Mouse (Mus musculus) liver, embryonic 12.5 days (tissue): Measurements from ENCODE around the gene Sos1. TPM values are rescaled to one million over a fixed set of nuclear protein-coding genes. Genes with fewer than 3 reads are reported as not detected.
"Not testable (repeated sequence)": the region's sequence is repeated elsewhere in the genome, so short reads cannot be mapped to it uniquely, and the experiment has no call there.

Source experiments
- ATAC-seq: fragments of 200-750 bp; cut with Nextera tagmentation; 2 replicates; pipeline ENCODE4 v1.8.0; 2017; ENCODE audit warnings: moderate number of reproducible peaks, mild to moderate bottlenecking, moderate library complexity
- H3K27ac ChIP-seq: fragments of 300-500 bp; sonication (generic); 2 replicates; pipeline ENCODE4 v1.5.1; 2016; ENCODE audit warnings: mild to moderate bottlenecking
- H3K27me3 ChIP-seq: fragments of 300-500 bp; sonication (generic); replicated peaks from 2 replicates; pipeline ENCODE4 v1.6.1; 2016; ENCODE audit warnings: mild to moderate bottlenecking, moderate library complexity
- H3K36me3 ChIP-seq: fragments of 300-500 bp; sonication (generic); 2 replicates; pipeline ENCODE4 v1.6.1; 2016; ENCODE audit warnings: mild to moderate bottlenecking, moderate library complexity
- H3K4me1 ChIP-seq: fragments of 300-500 bp; sonication (generic); 2 replicates; pipeline ENCODE4 v1.6.1; 2016
- H3K4me2 ChIP-seq: fragments of 300-500 bp; sonication (generic); 2 replicates; pipeline ENCODE4 v1.6.1; 2016; ENCODE audit warnings: mild to moderate bottlenecking, moderate library complexity
- H3K4me3 ChIP-seq: fragments of 300-500 bp; sonication (generic); 2 replicates; pipeline ENCODE4 v1.5.1; 2016; ENCODE audit warnings: mild to moderate bottlenecking, moderate library complexity
- H3K9ac ChIP-seq: fragments of 300-500 bp; sonication (generic); 2 replicates; pipeline ENCODE4 v1.6.1; 2016; ENCODE audit warnings: mild to moderate bottlenecking, moderate library complexity
- H3K9me3 ChIP-seq: fragments of 300-500 bp; sonication (generic); replicated peaks from 2 replicates; pipeline ENCODE4 v1.6.1; 2016; ENCODE audit warnings: mild to moderate bottlenecking, moderate library complexity
- WGBS: fragments of 180-500 bp; shearing (Covaris S2); methylation state at CpG from one replicate; pipeline ENCODE4 v1.1.7; 2016; ENCODE audit not compliant: insufficient replicate concordance; 5-methylcytosine and 5-hydroxymethylcytosine counted together
- polyA plus RNA-seq: library from polyadenylated mRNA; unstranded; fragments of >200 nt; fragmentation: Nextera tagmentation; extraction: Ambion mirVana; gene quantifications from 2 replicates; pipeline ENCODE4 v1.2.1, GENCODE M21; 2016

Sos1 gene
- polyA plus RNA-seq, 1 experiment from 2014 or later = 2.6 TPM

DNA sequence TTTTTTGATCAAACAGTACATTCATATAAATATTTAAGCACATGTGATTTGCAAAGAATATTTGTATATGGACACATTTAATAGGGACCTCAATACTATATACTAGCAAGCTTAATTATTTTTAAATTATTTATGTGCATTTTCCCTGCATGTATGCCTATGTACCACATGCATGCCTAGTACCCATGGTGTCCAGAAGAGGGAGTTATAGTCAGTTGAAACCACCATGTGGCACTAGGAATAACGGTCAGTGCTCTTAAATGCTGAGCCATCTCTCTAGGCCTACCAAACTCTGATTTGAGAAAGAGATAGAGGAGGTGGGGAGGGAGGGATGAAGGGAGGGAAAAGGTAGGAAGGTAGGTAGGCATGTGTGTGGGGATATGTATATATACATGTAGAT, 69.1 kb downstream of the Sos1 start:
- WGBS = 65% methylated on average over 1 of the region's 1 CpGs
- Histone ChIP-seq H3K9ac (no peak overlapping the region), H3K27ac (no peak overlapping the region), H3K4me3 (no peak overlapping the region), H3K4me1 (no peaks in the 10 kb centered on the region), H3K9me3 (no peaks in the 10 kb centered on the region), H3K36me3 (peaks cover 75% of the 10 kb centered on the region), H3K4me2 (no peak overlapping the region), H3K27me3 (no peaks in the 10 kb centered on the region)
- ATAC-seq = no peak

DNA sequence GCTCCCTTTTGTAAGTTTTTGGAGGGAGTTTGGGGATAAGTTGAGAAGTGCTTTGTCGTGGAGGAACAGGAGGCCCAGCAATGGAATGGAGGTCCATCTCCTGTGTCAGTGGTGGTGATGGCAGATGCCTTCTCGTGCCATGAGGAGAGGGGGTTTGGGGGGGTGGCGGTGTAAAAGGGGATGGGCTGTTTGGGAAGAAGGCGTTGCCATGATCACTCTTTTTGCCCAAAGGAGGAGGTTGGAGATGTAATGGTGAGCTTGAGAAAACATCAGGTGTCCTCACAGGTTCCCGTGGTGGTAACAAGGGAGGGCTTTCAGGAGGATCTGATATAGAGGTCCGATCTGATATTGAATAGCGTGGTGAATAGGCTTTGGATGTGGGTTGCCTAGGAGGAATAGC, 82.0 kb downstream of the Sos1 start:
- Histone ChIP-seq H3K9me3 (no peaks in the 10 kb centered on the region), H3K4me2 (no peak overlapping the region), H3K9ac (no peak overlapping the region), H3K27ac (no peak overlapping the region), H3K4me3 (no peak overlapping the region), H3K36me3 (peaks cover 46% of the 10 kb centered on the region), H3K4me1 (no peaks in the 10 kb centered on the region), H3K27me3 (no peaks in the 10 kb centered on the region)
- WGBS = 89% methylated on average over 7 of the region's 7 CpGs
- no peak for ATAC-seq

DNA sequence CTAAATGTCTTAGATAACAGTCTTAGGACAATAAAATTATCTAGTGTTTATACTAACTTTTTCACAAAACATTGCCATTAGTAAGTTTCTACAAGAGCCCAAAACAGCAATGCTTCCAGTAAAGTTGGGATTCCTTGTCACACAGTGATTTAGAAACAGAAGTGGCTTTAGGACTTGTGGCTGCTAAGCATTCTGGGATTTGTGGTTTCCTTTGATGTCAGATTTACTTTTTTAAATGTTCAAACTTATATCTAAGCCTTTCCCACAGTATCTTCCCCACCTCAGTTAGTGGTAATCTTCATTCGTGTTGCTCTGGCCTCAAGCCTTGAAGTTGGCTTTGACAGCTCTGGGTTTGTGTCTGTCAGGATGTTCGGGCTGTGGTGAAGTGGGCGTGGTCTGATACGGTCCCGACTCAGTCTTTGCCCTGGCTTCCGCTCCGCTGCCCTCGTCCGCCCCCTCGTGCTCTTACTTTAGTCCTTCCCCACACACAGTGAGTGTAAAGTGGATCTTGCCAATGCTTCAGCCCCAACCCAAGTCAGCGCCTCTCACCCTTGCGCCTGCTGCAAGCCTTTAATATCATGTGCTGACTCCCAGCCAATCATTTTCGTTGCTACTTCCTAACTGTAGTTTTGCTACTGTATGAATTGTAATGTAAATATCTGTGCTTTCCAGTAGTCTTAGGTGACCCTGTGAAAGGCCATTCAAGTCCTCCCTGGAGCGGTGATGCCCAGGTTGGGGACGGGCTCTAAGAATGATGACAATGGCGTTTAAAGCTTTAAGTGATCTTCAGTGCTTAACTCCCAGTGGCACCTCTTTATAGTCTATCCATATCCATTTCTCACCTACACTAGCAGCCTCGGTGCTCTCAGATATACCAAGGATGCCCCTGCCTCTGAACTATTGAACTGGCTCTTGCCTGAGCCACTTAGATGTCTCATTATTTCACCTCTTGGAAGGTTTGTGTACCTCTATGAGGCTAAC, 88.5 kb downstream of the Sos1 start:
- Histone ChIP-seq H3K4me3 (peak overlapping the region; percentile 44), H3K36me3 (no peaks in the 10 kb centered on the region), H3K27me3 (peaks cover 8% of the 10 kb centered on the region; the same call in 1 of the 2 replicates), H3K9ac (no peak overlapping the region), H3K4me2 (peak overlapping the region; percentile 69), H3K27ac (no peak overlapping the region), H3K4me1 (no peaks in the 10 kb centered on the region), H3K9me3 (no peaks in the 10 kb centered on the region)
- ATAC-seq = peak; percentile 73
- WGBS = 14% methylated on average over 17 of the region's 17 CpGs

DNA sequence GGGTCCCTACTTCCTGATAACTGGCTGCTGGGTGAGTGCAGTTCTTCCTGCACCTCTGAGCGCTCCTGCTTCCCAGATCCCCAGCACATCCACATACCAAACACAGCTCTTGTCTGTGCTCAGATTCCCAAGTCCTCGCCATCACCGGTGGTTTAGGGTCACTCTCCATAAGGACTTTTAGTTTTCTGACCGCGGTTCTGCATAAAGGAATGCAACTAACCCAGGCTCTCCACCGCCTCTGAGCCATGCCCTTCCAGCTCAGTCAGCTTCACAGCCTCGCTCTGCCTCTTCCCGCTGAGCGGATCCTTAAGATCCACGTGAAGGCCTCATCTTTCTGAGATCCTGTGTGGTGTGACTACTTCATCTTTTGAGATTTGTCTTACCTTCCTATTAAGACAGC, 90.2 kb downstream of the Sos1 start:
- ATAC-seq = no peak
- no peaks in the 10 kb centered on the region for H3K9me3 ChIP-seq
- 56% methylated on average over 10 of the region's 10 CpGs for WGBS

DNA sequence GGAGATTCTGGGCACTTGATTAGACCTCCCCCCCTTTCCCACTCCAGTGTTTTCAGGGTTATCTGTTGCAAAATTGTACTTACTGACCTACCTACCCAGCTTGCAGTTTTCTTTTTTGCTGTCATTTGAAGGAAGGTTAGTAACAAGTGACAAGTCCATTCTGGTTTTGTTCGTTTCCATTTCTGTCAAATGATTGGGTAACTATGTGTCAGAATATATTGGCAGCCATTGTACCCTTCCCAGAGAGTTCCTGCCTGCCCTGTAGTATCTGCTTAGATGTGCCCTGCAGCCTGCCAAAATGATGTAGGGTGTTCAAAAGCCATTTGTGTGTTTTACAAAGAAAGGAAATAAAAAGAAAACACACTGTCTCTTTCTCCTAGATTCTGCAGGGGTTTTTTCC, 94.6 kb downstream of the Sos1 start:
- H3K9me3 ChIP-seq = no peaks in the 10 kb centered on the region
- WGBS = 40% methylated on average over 1 of the region's 1 CpGs
- ATAC-seq = no peak
- H3K4me1 ChIP-seq = no peaks in the 10 kb centered on the region
- no peak overlapping the region for H3K27ac ChIP-seq
- H3K9ac ChIP-seq = no peak overlapping the region
- H3K4me3 ChIP-seq = no peak overlapping the region
- H3K27me3 ChIP-seq = peaks cover 12% of the 10 kb centered on the region; the same call in 1 of the 2 replicates
- no peak overlapping the region for H3K4me2 ChIP-seq
- H3K36me3 ChIP-seq = no peaks in the 10 kb centered on the region

More for the DNA sequence above, 90.2 kb downstream of the Sos1 start:
- no peaks in the 10 kb centered on the region for H3K4me1 ChIP-seq
- H3K36me3 ChIP-seq = no peaks in the 10 kb centered on the region
- H3K27ac ChIP-seq = no peak overlapping the region
- H3K27me3 ChIP-seq = peaks cover 8% of the 10 kb centered on the region; the same call in 1 of the 2 replicates
- no peak overlapping the region for H3K9ac ChIP-seq
- H3K4me2 ChIP-seq = no peak overlapping the region
- H3K4me3 ChIP-seq = no peak overlapping the region

DNA sequence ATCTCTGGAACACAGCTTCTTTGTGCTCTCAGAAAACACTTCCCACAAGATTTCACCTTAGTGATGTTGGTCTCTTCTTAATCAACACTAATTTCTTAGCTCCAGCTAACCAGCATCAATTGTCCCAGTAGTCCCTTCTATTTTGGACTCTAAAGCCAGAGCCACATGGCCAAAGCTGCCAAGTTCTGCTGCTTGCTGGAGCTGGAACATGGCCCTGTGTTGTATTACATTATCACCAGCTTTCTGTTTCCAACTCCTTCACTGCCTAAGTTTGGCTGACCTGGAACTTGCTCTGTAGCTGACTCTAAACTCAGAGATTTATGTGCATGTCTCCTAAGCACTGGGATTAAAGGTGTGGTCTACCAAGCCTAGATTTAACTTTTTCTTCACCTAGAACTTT, 101.9 kb downstream of the Sos1 start:
- not testable (repeated sequence) for H3K27ac ChIP-seq, H3K9ac ChIP-seq
- H3K27me3 ChIP-seq = peaks cover 20% of the 10 kb centered on the region

DNA sequence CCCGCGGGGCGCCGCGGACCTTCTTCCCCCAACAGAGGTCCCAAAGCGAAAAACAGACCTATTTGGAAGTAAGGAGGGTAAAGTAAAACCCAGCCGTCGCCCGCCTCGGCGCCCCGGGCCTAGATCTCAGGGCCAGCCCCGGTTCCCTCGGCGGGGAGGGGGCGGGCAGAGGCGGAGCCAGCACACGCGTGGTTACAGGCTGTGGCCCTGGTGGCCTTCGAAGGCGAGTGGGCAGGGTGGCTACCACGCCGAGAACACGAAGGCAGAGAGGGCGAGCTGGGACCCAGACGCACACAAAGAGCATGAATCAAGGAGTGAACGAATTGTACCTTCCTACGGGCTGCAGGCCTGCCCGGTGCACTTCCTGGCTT, 106.5 kb downstream of the Sos1 start:
- WGBS = 23% methylated on average over 29 of the region's 29 CpGs
- peaks cover 41% of the 10 kb centered on the region for H3K27me3 ChIP-seq
- no peaks in the 10 kb centered on the region for H3K9me3 ChIP-seq
- peak overlapping the region; percentile 50 for H3K4me3 ChIP-seq
- H3K9ac ChIP-seq = peak overlapping the region; percentile 69
- no peaks in the 10 kb centered on the region for H3K36me3 ChIP-seq
- H3K27ac ChIP-seq = no peak overlapping the region
- peaks cover 12% of the 10 kb centered on the region for H3K4me1 ChIP-seq
- peak overlapping the region; percentile 81 for H3K4me2 ChIP-seq
- peak; percentile 51 for ATAC-seq

More for the DNA sequence above, 101.9 kb downstream of the Sos1 start:
- not testable (repeated sequence) for ATAC-seq, H3K4me2 ChIP-seq, H3K4me1 ChIP-seq, H3K4me3 ChIP-seq, H3K9me3 ChIP-seq, H3K36me3 ChIP-seq

DNA sequence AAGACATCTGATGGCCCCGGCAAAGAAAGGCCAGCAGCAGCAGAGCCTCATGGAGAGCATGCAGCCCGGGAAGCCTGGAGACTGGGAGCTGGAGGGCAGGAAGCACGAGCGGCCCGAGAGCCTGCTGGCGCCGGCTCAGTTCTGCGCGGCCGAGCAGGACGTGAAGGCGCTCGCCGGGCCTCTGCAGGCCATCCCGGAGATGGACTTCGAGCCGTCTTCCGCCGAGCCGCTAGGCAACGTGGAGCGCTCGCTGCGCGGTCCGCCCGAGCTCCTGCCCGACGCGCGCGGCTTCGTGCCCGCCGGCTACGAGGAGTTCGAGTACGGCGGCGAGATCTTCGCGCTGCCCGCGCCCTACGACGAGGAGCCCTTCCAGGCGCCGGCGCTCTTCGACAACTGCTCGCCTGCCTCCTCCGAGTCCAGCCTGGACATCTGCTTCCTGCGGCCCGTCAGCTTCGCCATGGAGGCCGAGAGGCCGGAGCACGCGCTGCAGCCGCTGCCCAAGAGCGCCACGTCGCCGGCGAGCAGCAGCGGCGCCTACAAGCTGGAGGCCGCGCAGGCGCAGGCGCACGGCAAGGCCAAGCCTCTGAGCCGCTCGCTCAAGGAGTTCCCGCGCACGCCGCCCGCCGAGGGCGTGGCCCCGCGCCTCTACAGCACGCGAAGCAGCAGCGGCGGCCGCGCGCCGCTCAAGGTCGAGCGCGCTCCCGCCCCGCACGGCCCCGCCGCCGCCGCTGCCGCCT, 107.1 kb downstream of the Sos1 start, which contains the start of gene Gm10190:
Gene Gm10190 (minus strand): TSS at position 553 of the 737 bp plus-strand sequence.
- Histone ChIP-seq H3K4me3 (peak within 1 kb of the TSS; percentile 50), H3K4me1 (peaks cover 12% of the 10 kb centered on the region), H3K27me3 (peaks cover 41% of the 10 kb centered on the region), H3K27ac (no peak within 1 kb of the TSS), H3K9ac (peak within 1 kb of the TSS; percentile 69), H3K9me3 (no peaks in the 10 kb centered on the region), H3K4me2 (peak within 1 kb of the TSS; percentile 81), H3K36me3 (no peaks in the 10 kb centered on the region)
- WGBS = 6% methylated on average over 84 of the region's 102 CpGs
- ATAC-seq = peak; percentile 96

DNA sequence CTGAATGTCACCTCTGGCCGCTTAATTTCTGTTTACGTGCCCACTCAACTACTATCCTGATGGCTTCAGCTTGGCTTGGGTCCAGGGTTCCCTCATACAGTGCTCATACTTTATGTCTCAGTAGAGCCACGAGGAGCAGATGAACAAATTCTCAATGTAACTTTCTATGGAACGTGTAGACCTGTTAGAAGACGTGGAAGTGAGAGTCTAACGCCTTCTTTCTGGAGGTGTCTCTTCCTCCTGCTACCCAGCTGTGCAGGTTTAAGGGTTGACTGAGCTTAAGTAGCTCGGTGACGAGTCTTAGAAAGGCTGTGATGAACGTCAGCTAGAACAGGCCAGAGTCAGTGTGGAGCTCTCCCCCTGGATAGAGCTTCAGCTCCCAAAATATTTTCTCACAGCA, 111.6 kb downstream of the Sos1 start:
- H3K36me3 ChIP-seq = no peaks in the 10 kb centered on the region
- H3K4me2 ChIP-seq = no peak overlapping the region
- H3K27ac ChIP-seq = no peak overlapping the region
- WGBS = 70% methylated on average over 9 of the region's 9 CpGs
- no peak overlapping the region for H3K9ac ChIP-seq
- H3K4me1 ChIP-seq = peaks cover 9% of the 10 kb centered on the region
- ATAC-seq = no peak
- no peak overlapping the region for H3K4me3 ChIP-seq
- no peaks in the 10 kb centered on the region for H3K9me3 ChIP-seq
- peaks cover 27% of the 10 kb centered on the region for H3K27me3 ChIP-seq

DNA sequence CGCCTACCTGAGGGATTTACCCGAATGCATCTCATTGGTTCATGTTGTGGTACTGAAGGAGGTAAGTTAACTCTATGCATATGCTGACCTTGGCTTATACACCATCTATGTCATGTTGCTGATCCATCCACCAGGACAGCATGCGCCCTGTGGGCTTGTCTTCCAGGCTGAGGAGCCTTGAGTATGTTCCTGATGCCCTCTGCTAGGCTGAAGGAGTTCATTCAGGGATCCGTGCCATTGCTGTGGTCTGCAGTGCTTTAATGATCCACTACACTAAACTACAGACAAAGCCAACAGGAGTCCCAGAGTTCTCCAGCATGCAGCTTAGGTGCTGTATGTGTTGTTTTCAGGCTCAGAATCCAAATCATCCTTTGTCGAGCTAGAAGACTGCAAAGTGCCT, 113.0 kb downstream of the Sos1 start:
- H3K4me1 ChIP-seq = no peaks in the 10 kb centered on the region
- no peak overlapping the region for H3K9ac ChIP-seq
- no peak overlapping the region for H3K4me3 ChIP-seq
- H3K4me2 ChIP-seq = no peak overlapping the region
- H3K9me3 ChIP-seq = no peaks in the 10 kb centered on the region
- no peaks in the 10 kb centered on the region for H3K36me3 ChIP-seq
- 65% methylated on average over 5 of the region's 5 CpGs for WGBS
- ATAC-seq = no peak
- no peak overlapping the region for H3K27ac ChIP-seq
- peaks cover 14% of the 10 kb centered on the region for H3K27me3 ChIP-seq

DNA sequence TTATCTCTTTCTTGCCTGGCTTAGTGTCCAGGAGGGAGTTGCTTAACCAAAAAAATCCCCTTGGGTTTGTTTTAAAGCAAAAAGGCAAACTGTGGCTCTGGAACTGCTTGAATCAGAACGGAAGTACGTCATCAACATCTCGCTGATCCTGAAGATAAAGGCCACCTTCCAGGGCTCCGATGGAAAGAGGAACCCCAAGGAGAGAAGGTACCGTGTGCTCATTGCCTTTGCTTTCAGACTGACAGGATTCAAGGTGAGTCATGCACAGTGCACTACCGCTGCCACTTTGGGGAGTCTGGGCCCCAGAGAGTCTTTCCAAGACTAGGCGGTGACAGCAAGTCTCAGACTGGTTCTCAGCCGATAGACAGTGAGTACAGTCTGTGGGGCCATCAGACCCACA, 120.0 kb downstream of the Sos1 start:
- H3K27me3 ChIP-seq = peaks cover 7% of the 10 kb centered on the region; the same call in 1 of the 2 replicates
- no peaks in the 10 kb centered on the region for H3K36me3 ChIP-seq
- no peaks in the 10 kb centered on the region for H3K4me1 ChIP-seq
- H3K4me2 ChIP-seq = no peak overlapping the region
- no peak overlapping the region for H3K9ac ChIP-seq
- no peak overlapping the region for H3K4me3 ChIP-seq
- no peak overlapping the region for H3K27ac ChIP-seq
- no peaks in the 10 kb centered on the region for H3K9me3 ChIP-seq
- ATAC-seq = no peak
- 61% methylated on average over 8 of the region's 8 CpGs for WGBS

DNA sequence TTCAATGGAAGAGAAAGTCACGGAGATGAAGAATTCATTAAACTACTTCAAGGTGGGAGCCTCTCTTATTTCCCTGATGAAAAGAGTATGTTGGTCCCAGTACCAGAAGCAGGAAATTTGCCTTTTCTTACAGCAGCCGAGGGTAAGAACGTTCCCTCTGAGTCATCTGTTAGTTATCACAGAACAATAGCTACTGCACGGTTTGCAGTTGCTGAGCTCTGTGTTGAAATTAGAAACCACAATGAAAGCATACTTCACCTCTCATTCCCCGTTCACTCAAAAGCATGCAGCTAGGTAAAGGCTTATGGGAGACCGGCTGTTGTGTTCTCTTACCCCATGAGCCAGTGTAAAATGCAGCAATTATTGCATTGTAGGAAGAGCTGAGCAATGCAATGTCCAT, 133.0 kb downstream of the Sos1 start:
- H3K9me3 ChIP-seq = no peaks in the 10 kb centered on the region
- H3K4me1 ChIP-seq = no peaks in the 10 kb centered on the region
- no peaks in the 10 kb centered on the region for H3K36me3 ChIP-seq
- 58% methylated on average over 6 of the region's 6 CpGs for WGBS
- no peak overlapping the region for H3K4me3 ChIP-seq
- no peak overlapping the region for H3K27ac ChIP-seq
- H3K4me2 ChIP-seq = no peak overlapping the region
- H3K27me3 ChIP-seq = no peaks in the 10 kb centered on the region
- H3K9ac ChIP-seq = no peak overlapping the region
- no peak for ATAC-seq
